Mouse (Mus musculus) C2C12 (cell line): ENCODE measurements around the gene Coro1c.

ENCODE experiments used
- CEBPB ChIP-seq: IDR thresholded peaks from one replicate; pipeline ENCODE4 v1.6.1; 2011; ENCODE audit warnings: low read depth, mild to moderate bottlenecking, control low read depth, moderate library complexity
- CTCF ChIP-seq: IDR thresholded peaks from one replicate; pipeline ENCODE4 v1.5.1; 2011; ENCODE audit not compliant: control insufficient read depth, insufficient read depth, insufficient read length
- MAX ChIP-seq: IDR thresholded peaks from one replicate; pipeline ENCODE4 v1.6.1; 2011; ENCODE audit warnings: mild to moderate bottlenecking, control low read depth
- USF1 ChIP-seq: IDR thresholded peaks from one replicate; pipeline ENCODE4 v1.6.1; 2011; ENCODE audit warnings: low read depth, mild to moderate bottlenecking, control low read depth, moderate library complexity

DNA sequence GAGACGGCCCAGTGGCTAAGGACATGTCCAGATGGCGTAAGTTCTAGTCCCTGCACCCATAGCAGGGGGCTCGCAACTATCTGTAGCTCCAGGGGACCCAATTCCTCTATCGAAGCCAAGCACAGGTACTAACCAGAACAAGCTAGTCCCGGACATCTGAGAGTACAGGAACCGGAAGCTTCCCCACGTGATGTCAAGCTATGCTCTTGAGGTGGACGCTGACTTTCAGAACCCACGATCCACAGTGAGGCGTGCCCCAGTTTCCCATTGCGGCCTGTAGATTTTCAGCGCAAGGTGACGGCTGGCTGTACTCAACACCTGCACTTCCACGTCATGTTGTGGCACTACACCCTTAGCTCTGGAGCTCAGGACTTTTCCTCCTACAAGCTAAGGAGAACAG is 27.4 kb downstream of the Coro1c start:
- TF ChIP-seq CTCF (no peak), MAX (no peak), CEBPB (no peak), USF1 (no peak)
